Mouse (Mus musculus) thymus, adult 2 months (tissue): Measurements from ENCODE around the gene Afp.

ENCODE experiments used
- CTCF ChIP-seq: fragments of 200-500 bp; IDR thresholded peaks from 2 replicates; pipeline ENCODE4 v1.5.1; 2012; ENCODE audit warnings: mild to moderate bottlenecking, control low read depth, low read length, moderate library complexity, borderline replicate concordance; ENCODE audit not compliant: control insufficient read depth, poor library complexity, insufficient read depth; ENCODE audit errors: extremely low read depth
- POLR2A ChIP-seq: fragments of 200-500 bp; IDR thresholded peaks from 2 replicates; pipeline ENCODE4 v1.6.1; 2012; ENCODE audit warnings: mild to moderate bottlenecking, low read length, control low read depth, moderate library complexity; ENCODE audit not compliant: control insufficient read depth, poor library complexity, insufficient read depth; ENCODE audit errors: extremely low read depth

DNA sequence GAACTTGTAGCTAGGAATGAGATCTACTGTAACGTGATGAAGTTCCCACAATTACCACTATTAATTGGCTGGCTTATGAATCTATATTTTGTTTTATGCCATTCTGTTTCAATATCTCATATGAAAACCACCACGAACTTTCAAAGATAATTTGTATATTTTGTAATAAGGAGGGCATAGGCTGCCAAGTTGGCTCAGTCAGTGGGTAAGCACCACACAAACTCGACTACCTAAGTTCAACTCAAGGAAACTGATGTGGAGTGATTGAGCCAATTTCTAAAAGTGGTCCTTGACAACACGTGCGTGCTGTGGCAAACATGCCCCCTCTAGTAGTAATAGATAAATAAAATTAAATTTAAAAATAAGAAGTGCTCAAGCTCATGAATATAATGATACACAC lies 11.2 kb downstream of the Afp start:
- TF ChIP-seq CTCF = no peak
- no peak for TF ChIP-seq POLR2A
